Mouse (Mus musculus): ENCODE measurements at regions not wholly inside any gene's neighbourhood (a gene's known extent, or its start where the extent isn't known, plus 50 kb on each side); places are given as distances from the start of the nearest gene placed in this dataset.

DNA sequence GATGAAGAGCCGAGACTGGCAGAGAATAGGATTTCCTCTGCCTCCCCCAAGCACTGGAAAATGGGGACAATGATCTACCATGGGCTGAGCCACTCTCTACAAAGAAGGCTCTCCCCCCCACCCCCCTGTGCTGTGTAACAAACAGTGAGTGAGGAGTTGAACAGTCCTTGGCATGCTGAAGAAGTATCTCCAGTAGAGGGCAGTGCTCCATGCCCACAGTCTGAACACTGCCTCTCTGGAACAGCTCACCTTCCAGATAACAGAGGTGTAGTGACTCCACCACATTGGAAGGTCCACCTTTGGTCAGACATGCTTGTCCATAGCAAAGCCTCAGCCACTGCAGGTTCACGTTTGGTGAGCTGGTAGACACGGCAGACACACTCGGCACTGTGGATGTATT, 85.2 kb upstream of the Bach2 start:
- H3K4me2 ChIP-seq = no peak overlapping the region
- H3K9ac ChIP-seq = no peak overlapping the region
- H3K9me3 ChIP-seq (replicated peaks) = no peaks in the 10 kb centered on the region
- no peaks in the 10 kb centered on the region for H3K27me3 ChIP-seq
- H3K4me1 ChIP-seq (replicated peaks) = 0 out of 2 replicates have a peak, but pooled peaks cover under 1% of the 10 kb centered on the region
- no peak for DNase-seq
- H3K36me3 ChIP-seq = no peaks in the 10 kb centered on the region
- ATAC-seq (ENCODE audit: low read depth) = peak; percentile 79
- H3K27ac ChIP-seq = no peak overlapping the region
- H3K4me3 ChIP-seq (replicated peaks) = no peak overlapping the region
- 54% methylated on average over 4 of the region's 4 CpGs for WGBS (ENCODE audit: insufficient replicate concordance)

DNA sequence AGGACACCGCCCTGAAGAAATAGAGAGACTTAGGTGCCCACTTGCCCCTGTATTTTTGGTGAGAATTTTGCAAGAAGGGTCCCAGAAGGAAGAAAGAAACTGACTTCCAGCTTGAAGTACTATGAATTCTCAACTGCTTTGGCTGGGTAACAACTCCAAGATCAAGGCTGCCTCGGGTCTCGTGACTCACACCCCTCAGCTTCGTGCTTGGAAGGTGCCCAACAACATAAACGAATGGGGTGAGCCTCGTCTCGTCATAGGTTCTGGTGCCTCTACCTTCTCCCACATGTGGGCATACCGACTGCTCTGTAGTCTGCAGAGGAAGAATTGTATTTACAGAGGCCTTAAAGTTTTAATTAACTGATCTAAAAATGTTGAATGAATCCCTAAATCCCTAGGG, 81.6 kb upstream of the Bach2 start:
- Histone ChIP-seq H3K4me1 (replicated peaks) (peaks cover 19% of the 10 kb centered on the region), H3K9ac (no peak overlapping the region), H3K36me3 (no peaks in the 10 kb centered on the region), H3K27ac (no peak overlapping the region), H3K27me3 (no peaks in the 10 kb centered on the region), H3K4me3 (replicated peaks) (no peak overlapping the region), H3K4me2 (no peak overlapping the region), H3K9me3 (replicated peaks) (no peaks in the 10 kb centered on the region)
- WGBS (ENCODE audit: insufficient replicate concordance) = 70% methylated on average over 8 of the region's 8 CpGs
- DNase-seq = no peak
- no peak for ATAC-seq (ENCODE audit: low read depth)

DNA sequence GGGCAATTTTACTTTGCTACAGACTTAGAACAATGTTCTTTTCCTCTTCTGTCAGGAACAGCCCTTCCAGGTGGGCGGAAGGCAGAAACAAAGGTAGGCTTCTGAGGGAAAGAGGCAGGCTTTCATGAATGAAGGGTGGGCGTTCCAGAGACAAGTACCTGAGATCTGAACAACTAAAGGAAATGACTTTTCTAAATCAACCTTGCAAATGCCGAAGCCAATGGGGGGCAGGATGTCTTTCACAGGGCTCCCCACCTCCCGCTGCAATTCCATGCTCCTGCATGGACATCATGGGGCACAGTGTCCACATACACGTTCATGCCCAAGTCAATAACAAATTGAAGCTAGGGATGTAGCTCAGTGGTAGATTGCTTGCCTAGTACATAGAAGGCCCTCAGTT, 80.2 kb upstream of the Bach2 start:
- no peak overlapping the region for H3K4me2 ChIP-seq
- H3K27ac ChIP-seq = no peak overlapping the region
- H3K36me3 ChIP-seq = no peaks in the 10 kb centered on the region
- DNase-seq (no peak), ATAC-seq (ENCODE audit: low read depth) (no peak)
- no peak overlapping the region for H3K9ac ChIP-seq
- H3K27me3 ChIP-seq = no peaks in the 10 kb centered on the region
- 68% methylated on average over 5 of the region's 5 CpGs for WGBS (ENCODE audit: insufficient replicate concordance)
- no peak overlapping the region for H3K4me3 ChIP-seq (replicated peaks)
- peaks cover 29% of the 10 kb centered on the region for H3K4me1 ChIP-seq (replicated peaks)
- no peaks in the 10 kb centered on the region for H3K9me3 ChIP-seq (replicated peaks)

DNA sequence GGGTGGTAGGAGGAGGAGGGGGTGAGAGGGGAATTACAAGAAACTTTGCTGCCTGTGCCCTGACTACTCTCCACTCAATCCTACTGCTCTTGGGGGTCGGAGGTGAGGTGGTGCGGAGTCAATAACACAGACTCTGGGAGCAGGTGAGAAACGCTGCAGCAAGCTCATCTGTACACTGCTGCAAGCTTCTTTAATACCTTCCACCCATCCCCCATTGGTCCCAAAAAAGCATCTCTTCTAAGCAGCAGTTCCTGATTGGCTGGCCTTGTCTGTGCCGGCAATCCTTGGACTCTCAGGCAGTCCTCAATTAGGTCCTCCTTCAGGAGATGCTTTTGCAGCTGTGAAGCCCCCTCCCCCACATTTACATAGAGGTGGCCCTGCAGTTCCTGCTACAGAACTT, 79.7 kb upstream of the Bach2 start:
- Histone ChIP-seq H3K27ac (no peak overlapping the region), H3K9ac (no peak overlapping the region), H3K4me1 (replicated peaks) (peaks cover 29% of the 10 kb centered on the region), H3K27me3 (no peaks in the 10 kb centered on the region), H3K4me3 (replicated peaks) (no peak overlapping the region), H3K9me3 (replicated peaks) (no peaks in the 10 kb centered on the region), H3K4me2 (no peak overlapping the region), H3K36me3 (no peaks in the 10 kb centered on the region)
- no peak for DNase-seq
- WGBS (ENCODE audit: insufficient replicate concordance) = 64% methylated on average over 4 of the region's 4 CpGs
- no peak for ATAC-seq (ENCODE audit: low read depth)

DNA sequence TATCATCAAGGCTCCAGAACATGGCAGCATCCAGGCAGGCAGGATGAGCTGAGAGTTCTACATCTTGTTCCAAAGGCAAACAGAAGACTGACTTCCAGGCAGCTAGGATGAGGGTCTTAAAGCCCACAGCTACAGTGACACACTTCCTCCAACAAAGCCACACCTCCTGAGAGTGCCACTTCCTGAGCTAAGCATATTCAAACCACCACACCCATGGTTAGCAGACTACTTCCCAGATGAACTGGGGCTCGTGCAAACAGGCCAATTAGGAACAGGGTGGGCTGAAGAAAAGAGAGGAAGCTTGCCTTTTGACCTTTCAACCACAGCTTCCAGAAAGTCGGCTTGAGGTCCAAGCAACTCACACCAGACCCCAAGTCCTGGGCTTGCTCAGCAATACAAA, 77.8 kb upstream of the Bach2 start:
- DNase-seq (no peak), ATAC-seq (ENCODE audit: low read depth) (no peak)
- no peaks in the 10 kb centered on the region for H3K36me3 ChIP-seq
- WGBS (ENCODE audit: insufficient replicate concordance) = 19% methylated on average over 2 of the region's 2 CpGs
- H3K4me1 ChIP-seq (replicated peaks) = peaks cover 29% of the 10 kb centered on the region
- no peak overlapping the region for H3K9ac ChIP-seq
- no peaks in the 10 kb centered on the region for H3K27me3 ChIP-seq
- H3K27ac ChIP-seq = 0 out of 2 replicates have a peak overlapping the region, but pooled peaks have one; percentile 5
- H3K4me2 ChIP-seq = no peak overlapping the region
- H3K9me3 ChIP-seq (replicated peaks) = no peaks in the 10 kb centered on the region
- no peak overlapping the region for H3K4me3 ChIP-seq (replicated peaks)

DNA sequence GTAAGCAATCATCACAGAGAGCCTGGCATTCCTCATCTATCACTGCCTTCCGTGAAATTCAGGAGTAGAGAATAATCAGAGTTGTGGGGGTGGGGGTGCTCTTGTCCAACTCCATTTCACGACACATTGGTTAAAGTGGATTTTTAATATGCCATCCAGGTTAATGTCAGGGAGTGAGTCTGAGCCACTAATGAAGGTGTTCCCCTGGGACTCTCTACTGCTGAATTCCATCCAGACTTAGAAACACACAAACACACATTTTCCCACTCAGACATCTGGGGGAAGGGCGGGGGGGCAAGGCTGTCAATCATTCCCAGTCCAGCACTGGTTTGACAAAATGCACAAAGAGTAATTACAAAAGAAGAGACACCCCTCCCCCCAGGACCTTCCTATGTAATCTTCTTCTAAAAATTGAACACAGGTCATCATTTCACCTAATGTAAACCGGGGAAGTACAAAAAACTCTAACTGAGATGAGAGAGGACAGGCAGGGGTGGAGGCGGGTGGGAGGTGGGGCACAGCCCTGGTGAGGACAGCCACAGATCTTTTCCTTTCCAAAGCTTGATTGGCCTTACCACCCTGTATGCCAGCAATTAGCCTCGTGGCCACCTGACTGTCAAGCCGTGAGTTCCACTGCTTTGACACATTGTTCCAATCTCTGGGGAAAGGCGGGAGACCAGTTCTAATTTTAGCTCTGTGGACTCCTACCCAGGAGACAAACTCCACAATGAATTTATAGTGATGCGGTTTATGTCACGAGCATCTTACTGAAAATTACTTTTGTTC, 76.5 kb upstream of the Bach2 start:
- H3K36me3 ChIP-seq = no peaks in the 10 kb centered on the region
- no peak overlapping the region for H3K4me3 ChIP-seq (replicated peaks)
- DNase-seq = no peak
- ATAC-seq (ENCODE audit: low read depth) = no peak
- no peak overlapping the region for H3K27ac ChIP-seq
- H3K4me2 ChIP-seq = no peak overlapping the region
- H3K4me1 ChIP-seq (replicated peaks) = peaks cover 29% of the 10 kb centered on the region
- 59% methylated on average over 10 of the region's 10 CpGs for WGBS (ENCODE audit: insufficient replicate concordance)
- H3K9ac ChIP-seq = no peak overlapping the region
- H3K27me3 ChIP-seq = no peaks in the 10 kb centered on the region
- H3K9me3 ChIP-seq (replicated peaks) = no peaks in the 10 kb centered on the region

DNA sequence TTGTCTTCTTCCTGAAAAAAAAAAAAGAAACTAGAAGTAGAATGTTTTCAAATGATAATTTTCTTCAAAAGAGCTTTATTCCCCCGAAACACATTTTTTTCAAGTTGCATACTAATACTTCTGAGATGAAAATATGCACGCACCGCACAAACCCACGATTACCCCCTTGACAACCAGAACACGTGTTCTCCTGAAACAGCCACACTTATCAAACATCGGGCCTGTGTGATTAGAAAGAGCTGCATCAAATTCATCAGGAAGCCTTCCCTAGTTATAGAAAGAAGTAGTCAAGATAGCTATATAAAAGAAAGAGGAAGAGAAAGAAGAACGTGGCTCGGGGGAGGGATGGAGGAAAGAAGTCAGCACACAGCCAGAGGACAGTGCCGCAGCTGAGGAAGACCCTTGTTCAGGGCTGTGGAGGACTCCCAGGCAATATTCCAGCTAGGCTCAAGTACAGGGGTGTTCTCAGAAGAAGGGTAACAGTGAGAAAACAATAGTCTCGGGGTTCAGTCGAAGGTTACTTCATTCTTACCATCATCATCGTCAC, 75.8 kb upstream of the Bach2 start:
- 53% methylated on average over 12 of the region's 12 CpGs for WGBS (ENCODE audit: insufficient replicate concordance)

DNA sequence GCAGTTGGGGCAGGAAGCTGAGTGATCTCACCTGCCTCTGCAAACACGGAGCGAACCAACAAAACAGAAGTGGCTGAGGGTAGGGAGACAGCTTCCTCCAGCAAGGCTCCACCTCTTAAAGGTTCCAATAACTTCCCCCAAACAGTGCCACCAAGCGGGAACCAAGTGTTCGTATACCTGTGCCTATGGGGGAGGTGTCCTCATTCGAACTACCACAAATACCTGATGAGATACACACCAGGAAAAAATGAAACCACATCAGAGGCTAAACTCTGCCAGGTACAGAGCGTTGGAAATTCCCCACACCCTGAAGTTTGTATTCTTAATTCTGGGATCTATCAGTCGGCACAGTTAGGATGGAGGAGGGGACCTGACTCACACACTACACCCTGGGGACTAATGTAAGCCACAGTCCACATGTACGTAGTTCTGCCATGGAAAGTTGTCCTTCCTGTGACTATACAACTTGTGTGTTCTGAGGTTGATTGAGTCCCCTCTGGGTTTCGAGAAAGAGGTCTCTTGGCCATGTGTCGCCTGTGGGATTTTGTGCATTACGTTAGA, 74.4 kb upstream of the Bach2 start:
- Histone ChIP-seq H3K9me3 (replicated peaks) (no peaks in the 10 kb centered on the region), H3K27ac (no peak overlapping the region), H3K27me3 (no peaks in the 10 kb centered on the region), H3K9ac (no peak overlapping the region), H3K4me2 (no peak overlapping the region), H3K36me3 (no peaks in the 10 kb centered on the region), H3K4me1 (replicated peaks) (peaks cover 33% of the 10 kb centered on the region), H3K4me3 (replicated peaks) (no peak overlapping the region)
- WGBS (ENCODE audit: insufficient replicate concordance) = 76% methylated on average over 11 of the region's 11 CpGs
- DNase-seq = no peak
- ATAC-seq (ENCODE audit: low read depth) = no peak

More for the DNA sequence above, 75.8 kb upstream of the Bach2 start:
- Histone ChIP-seq H3K4me1 (replicated peaks) (peaks cover 29% of the 10 kb centered on the region), H3K4me2 (no peak overlapping the region), H3K9ac (no peak overlapping the region), H3K4me3 (replicated peaks) (no peak overlapping the region), H3K9me3 (replicated peaks) (no peaks in the 10 kb centered on the region), H3K27me3 (no peaks in the 10 kb centered on the region), H3K36me3 (no peaks in the 10 kb centered on the region), H3K27ac (no peak overlapping the region)
- ATAC-seq (ENCODE audit: low read depth) (no peak), DNase-seq (no peak)

DNA sequence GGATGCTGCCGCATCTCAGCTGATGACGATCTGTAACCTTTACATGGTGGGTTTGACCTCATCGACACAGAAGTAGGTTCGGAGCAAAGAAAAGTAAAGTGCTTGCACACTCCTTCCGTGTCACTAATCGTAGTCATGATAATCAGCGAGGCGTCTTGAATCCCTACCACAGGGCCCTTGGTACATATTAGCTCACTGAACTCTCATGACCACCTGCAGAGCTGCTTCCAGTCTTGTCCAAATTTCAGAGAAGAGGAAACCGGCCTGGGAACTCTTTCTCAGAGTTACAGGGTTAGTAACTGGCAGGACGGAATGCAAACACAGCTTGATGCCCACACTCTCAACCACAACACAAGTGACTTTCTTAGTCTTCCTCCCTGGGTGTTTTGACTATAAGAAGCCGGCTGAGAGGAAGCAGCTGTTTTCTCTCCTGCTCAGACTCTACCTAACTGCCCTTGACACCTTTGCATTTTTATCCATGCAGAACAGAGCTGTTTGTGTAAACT, 73.8 kb upstream of the Bach2 start:
- DNase-seq = no peak
- 75% methylated on average over 11 of the region's 11 CpGs for WGBS (ENCODE audit: insufficient replicate concordance)
- no peaks in the 10 kb centered on the region for H3K36me3 ChIP-seq
- peaks cover 39% of the 10 kb centered on the region for H3K4me1 ChIP-seq (replicated peaks)
- H3K27me3 ChIP-seq = no peaks in the 10 kb centered on the region
- no peak overlapping the region for H3K4me2 ChIP-seq
- H3K4me3 ChIP-seq (replicated peaks) = no peak overlapping the region
- H3K27ac ChIP-seq = no peak overlapping the region
- no peak for ATAC-seq (ENCODE audit: low read depth)
- no peak overlapping the region for H3K9ac ChIP-seq
- no peaks in the 10 kb centered on the region for H3K9me3 ChIP-seq (replicated peaks)

DNA sequence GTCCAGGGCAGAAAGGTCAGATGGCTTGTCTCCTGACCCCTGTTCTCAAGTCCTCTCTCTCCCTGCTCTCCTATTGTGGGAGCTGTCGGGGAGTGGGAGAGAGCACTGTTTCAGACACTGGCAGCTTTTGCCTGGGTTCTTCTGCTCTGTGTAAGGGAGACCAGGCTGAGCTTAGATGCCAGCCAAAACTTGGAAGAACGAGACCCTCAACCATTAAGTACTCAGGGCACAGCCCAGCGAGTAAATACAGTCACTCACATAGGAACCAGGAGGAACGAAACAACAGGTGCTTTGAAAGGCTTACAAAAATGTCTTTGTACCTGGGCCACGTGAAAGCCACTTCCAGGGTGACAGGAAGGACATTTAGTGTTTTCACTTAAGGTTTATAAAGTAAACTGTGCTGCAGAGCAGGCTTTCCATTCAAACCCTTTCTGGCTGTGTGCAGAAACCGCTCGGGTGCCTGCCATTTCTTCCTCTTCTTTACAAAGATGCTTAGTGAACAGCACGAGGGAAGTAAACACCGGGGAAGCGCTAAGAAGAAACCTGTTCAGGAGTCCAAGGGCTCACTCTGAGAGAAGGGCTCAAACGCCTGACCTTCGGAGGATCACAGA, 72.6 kb upstream of the Bach2 start:
- H3K27ac ChIP-seq = no peak overlapping the region
- WGBS (ENCODE audit: insufficient replicate concordance) = 57% methylated on average over 12 of the region's 12 CpGs
- H3K9me3 ChIP-seq (replicated peaks) = no peaks in the 10 kb centered on the region
- no peaks in the 10 kb centered on the region for H3K27me3 ChIP-seq
- H3K36me3 ChIP-seq = no peaks in the 10 kb centered on the region
- DNase-seq = no peak
- no peak for ATAC-seq (ENCODE audit: low read depth)
- H3K4me3 ChIP-seq (replicated peaks) = no peak overlapping the region
- no peak overlapping the region for H3K4me2 ChIP-seq
- no peak overlapping the region; the same call in 1 of the 2 replicates for H3K9ac ChIP-seq
- peaks cover 45% of the 10 kb centered on the region for H3K4me1 ChIP-seq (replicated peaks)

DNA sequence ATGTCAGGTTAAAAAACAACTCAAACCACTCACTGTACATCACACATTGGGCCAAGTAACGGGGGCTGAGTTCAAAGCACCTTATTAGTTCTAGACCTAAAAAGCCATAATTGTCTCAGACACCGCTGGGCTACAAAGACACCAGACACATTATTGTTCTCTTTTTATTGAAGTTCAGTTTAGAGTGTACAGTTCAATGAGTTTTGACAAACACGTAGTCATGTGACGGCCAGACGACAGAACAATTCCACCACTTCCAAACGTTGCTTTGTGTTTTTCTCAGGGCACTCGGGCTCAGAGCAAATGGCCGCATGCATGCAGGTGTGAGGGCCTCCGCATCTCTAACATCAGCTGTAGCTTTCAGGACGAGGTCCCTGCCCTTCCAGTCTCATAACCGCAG, 71.5 kb upstream of the Bach2 start:
- ATAC-seq (ENCODE audit: low read depth) (no peak), DNase-seq (no peak)
- H3K4me2 ChIP-seq = no peak overlapping the region
- 78% methylated on average over 11 of the region's 11 CpGs for WGBS (ENCODE audit: insufficient replicate concordance)
- H3K36me3 ChIP-seq = no peaks in the 10 kb centered on the region
- no peak overlapping the region for H3K4me3 ChIP-seq (replicated peaks)
- H3K27me3 ChIP-seq = no peaks in the 10 kb centered on the region
- peaks cover 45% of the 10 kb centered on the region for H3K4me1 ChIP-seq (replicated peaks)
- no peak overlapping the region for H3K27ac ChIP-seq
- H3K9ac ChIP-seq = no peak overlapping the region
- no peaks in the 10 kb centered on the region for H3K9me3 ChIP-seq (replicated peaks)

Data from liver, embryonic 13.5 days (tissue).